Mouse (Mus musculus): ENCODE data around the gene Elmsan1.

Gene Elmsan1

GRCm38 (mm10) chr12:84192741-84193641 is 25.7 kb downstream of the Elmsan1 start:
- peak; percentile 59 to 71 for DNase-seq

DNA sequence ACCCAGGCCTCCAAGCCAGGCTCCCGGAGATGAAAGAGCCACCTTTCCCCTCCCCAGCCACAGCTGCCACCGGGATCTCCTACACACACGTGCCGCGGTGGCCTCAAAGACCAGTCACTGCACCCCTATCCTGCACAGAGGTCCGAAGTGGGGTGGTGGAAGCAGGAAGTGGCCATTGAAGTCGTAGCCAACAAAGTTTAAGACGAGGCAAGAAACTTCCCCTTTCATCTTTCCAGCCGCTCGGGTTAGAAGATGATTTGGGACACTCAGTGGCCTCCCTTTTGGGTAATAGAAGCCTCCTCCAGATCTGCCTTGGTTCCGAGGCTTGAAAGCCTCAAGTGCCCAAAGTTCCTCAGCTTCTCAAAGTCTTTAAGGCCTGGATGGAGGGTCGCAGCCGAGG is 26.4 kb downstream of the Elmsan1 start:
- no peak for DNase-seq

DNA sequence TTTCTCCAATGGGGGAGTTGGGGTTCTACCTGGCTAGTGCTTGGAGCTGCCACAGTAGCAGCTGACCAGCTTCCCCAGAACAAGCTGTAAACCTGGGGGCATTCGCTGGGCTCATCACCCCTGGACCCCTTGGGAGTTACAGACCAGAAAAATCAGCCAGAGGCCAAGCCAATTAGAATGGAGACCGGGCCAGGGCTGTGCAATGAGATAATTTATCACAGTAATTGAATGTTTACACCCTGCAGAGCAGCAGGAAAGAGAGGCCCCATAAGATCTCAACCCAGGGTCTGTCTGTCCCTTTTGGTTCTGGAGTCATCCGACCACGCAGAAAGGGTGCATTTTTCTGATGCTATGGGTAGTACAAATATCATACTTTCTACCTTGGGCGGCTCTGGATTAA is 26.9 kb downstream of the Elmsan1 start:
- no peak for DNase-seq

- no peak for DNase-seq
Observed at GRCm38 (mm10) chr12:84191190-84191589, 27.5 kb downstream of the Elmsan1 start.

- no peak for DNase-seq
Observed at GRCm38 (mm10) chr12:84190151-84190820, 28.4 kb downstream of the Elmsan1 start.

DNA sequence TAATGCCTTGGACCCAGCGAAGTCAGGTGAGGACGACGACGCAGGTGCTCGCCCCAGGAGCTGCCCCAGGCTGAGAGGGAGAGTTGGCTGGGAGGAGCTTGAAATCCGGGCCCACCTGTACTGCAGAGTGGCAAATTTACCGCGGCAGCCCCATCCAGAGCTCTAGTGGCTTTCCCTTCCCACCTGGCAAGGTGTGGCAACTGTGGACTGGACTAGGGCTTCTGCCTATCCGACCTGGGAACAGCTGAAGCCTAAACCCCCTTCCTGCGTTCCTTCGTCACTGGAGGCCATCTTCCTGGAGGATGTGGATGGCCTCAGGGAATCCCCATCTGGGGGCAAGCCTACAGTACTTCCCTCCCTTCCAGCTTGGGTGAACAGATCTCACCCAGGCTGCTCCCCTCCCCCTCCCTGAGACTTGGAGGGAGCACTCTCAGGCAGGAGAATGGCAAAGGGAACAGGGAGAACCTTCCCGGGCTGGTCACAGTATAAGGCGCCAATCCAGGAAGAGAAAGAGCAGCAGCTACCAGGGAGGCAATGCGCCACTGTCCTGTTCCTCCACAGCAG is 29.7 kb downstream of the Elmsan1 start:
- DNase-seq = no peak

DNA sequence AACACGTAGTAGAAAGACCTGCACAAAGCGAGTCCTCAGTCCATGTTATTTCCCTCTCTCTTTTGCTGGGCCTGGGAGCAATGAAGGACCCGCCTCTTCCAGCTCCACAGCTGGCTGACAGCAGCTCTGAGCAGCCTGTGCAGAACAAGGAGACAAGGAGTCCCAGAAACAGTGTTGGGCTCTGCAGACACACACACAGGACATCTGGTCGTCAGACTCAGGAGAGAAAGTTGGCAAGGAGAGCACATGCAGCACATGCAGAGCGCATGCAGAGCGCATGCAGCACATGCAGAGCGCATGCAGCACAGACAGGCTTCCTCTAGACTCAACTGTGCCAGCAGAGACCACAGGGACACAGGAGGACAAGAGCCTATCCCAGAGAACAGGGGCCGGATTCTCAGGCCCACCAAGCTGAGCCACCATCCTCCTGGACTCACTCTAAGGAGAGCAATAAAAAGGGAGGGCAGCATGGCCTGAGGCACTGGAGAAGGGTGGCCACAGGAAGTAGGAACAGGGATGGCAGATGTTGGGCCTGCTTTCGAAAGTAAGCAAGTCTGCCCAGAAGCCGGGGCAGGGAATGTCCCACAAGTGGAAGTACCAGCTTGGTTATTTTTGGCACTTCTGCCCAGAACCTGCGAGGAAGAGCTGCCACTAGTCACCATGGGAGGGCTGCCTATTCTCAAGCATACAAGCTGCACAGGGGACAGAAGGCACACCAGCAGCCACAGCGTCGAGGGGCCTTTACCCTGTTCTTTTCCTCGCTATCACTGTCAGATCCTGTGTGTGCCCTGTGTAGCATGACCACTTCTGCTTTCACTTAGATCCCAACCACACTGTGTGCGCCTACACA is 30.7 kb downstream of the Elmsan1 start:
- DNase-seq = peak in 1 of 2 experiments; percentile 54

GRCm38 (mm10) chr12:84186950-84187349 is 31.7 kb downstream of the Elmsan1 start:
- no peak for DNase-seq

DNA sequence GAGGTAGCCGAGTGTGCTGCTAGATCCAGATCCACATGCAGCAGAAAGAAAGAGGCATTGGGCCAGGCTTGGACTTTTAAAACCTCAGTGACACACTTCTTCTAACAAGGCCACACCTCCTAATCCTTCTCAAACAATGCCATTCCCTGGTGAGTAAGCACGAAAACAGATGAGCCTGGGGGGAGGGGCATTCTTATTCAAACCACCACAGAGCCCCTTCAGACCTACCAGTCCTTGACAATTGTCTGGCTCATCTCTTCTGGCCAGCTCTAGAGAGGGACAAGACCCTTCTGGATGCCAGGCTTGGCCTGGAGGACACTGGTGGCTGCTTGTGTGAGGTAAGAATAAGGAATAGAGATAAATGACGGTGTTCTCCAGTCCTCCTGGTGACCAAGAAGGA is 32.1 kb downstream of the Elmsan1 start:
- no peak for DNase-seq

DNA sequence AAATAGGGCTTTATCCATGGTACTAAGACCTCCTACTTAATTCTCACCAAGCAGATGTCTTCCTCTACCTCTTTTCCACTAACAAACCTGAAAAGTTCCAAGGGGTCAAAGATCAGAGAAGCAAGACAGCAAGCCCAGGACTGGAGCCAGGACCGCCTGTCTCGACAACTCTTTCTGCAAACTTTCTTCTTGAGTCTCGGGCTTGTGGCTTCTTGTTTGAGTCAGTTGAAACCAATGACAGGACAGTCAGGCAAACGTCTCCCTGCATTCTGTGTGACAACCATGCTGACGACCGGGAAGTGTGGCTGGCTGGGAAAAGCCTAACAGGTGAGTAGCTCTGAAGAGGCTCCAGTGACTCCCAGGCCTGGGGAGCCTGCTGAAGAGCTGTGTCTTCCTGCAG is 33.1 kb downstream of the Elmsan1 start:
- no peak for DNase-seq

DNA sequence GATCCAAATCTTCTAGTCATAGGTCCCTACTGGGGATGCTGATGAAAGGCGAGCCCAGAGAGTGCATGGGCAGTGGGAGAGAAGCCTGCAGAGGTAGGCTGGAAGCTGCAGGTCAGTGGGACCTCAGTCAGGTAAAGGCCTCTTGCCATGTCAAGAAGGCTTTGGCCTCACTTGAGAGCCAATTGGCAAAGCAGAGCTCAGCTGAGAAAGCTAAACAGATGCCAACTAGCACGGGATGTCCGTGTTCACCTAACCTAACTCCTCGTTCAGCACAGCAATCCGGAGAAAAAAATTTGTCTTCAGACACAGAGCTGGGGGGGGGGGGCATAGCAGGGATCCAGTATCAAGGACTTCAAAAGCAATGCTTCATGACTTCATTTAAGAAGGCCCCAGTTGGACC is 33.7 kb downstream of the Elmsan1 start:
- DNase-seq = no peak

DNA sequence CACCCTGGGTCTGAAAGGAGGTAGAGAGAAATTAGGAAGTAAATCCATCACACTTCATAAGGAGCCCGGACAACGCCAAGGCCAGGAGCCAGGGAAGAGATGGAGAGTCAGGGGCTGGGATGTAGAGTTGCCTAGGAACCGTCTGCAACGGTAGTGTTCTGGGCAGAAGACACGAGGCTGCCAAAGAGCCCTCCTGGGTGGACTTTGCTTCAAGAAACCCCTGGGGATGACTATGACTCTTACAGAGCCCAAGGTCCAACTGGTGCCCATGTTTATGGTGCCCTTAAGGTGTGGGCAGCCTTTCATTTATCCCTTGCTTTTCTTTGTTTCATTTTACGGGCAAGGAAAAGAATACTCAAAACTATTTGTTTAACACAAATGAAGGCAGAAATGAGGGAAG is 36.7 kb downstream of the Elmsan1 start:
- DNase-seq = no peak

- no peak for DNase-seq
Observed at GRCm38 (mm10) chr12:84180701-84181435, 37.8 kb downstream of the Elmsan1 start.

GRCm38 (mm10) chr12:84180090-84180489 is 38.6 kb downstream of the Elmsan1 start:
- no peak for DNase-seq

- DNase-seq = no peak
Observed at GRCm38 (mm10) chr12:84178652-84179445, 39.8 kb downstream of the Elmsan1 start.

DNA sequence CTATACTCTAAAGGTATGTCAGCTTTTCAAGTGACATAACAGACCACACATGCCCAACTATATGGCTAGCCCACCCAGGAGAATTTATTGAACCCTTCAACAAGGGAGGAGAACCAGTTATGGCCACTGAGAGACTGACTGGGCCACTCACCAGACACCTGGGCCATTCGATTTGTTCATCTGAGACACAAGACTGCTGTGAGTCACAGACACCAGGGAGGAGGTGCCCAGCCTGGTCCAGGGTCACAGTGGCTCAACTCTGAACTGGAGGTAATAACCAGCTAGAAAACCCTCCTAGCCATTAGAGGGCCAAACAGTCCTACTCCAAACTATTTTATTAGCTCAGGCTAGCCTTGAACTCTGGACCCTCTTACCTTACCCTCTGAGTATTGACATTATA is 40.6 kb downstream of the Elmsan1 start:
- no peak for DNase-seq

- DNase-seq = peak in 1 of 2 experiments; percentile 50
Observed at GRCm38 (mm10) chr12:84176886-84177765, 41.6 kb downstream of the Elmsan1 start.

- DNase-seq = peak; percentile 47 to 59
Observed at GRCm38 (mm10) chr12:84176126-84176769, 42.4 kb downstream of the Elmsan1 start.

DNA sequence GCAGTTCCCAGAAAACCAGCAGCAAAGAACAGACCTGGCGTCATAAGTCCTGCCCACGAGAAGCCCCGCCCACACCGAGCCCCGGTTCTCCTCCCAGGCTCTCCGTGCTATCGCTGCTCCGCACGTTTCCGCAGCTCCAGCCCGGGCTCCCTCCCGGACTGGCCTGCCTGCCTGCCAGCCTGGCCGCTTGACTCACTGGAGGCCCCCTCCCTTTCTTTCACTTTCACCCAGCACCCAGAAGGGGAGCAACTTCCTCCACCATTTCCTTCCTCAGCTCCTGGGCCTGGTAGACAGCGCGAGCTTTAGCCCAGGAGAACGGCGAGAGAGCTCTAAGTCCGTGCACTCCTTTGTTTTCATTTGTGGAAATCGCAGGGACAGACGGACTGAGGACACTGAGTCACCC is 43.0 kb downstream of the Elmsan1 start:
- DNase-seq = peak; percentile 77 to 78

- no peak for DNase-seq
Observed at GRCm38 (mm10) chr12:84174871-84175270, 43.8 kb downstream of the Elmsan1 start.

Measured in spleen, adult 18-20 months (tissue).